Mouse (Mus musculus): ENCODE measurements around the gene Setd1b.
A peak's percentile ranks its signal among the peaks of the same experiment; 100 is the strongest.

Setd1b gene

DNA sequence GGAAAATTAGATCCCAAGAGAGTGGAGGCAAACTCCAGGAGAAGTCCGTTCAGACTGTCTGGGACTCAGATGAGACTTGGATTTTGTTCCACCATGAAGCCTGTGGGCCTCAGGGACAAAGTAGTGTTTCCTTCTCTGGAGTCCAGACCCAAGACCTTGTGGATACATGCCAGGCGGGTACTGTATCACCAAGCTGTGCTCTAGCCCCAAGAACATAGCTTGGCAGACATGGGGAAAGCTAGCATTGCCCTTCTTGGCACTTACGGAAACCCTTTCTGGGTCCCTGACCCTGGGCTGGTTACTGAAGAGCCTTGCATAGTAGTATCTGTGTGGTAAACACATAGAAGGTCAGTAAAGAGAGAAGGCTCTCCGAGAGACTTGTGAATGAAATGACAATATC, 17.5 kb downstream of the Setd1b start:
- no peak for DNase-seq (ENCODE audit: low spot score in 2 of 2)

GRCm38 (mm10) chr5:123159866-123160265, 17.9 kb downstream of the Setd1b start:
- DNase-seq (ENCODE audit: low spot score in 2 of 2), result no peak

DNA sequence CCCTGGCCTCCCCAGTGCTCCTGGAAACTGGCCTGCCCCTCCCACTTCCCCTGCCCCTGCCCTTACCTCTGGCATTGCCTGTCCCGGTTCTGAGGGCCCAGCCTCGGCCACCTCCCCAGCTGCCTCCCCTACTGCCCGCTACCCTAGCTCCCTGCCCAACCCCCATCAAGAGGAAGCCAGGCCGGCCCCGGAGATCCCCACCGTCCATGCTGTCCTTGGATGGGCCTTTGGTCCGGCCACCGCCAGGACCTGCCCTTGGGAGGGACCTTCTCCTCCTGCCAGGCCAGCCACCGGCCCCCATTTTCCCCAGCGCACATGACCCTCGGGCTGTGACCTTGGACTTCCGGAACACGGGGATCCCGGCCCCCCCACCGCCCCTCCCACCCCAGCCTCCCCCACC, 18.3 kb downstream of the Setd1b start:
- no peak for DNase-seq (ENCODE audit: low spot score in 2 of 2)

- DNase-seq (ENCODE audit: low spot score in 2 of 2), result peak in 1 of 2 experiments; percentile 54
These were observed 20.9 kb downstream of the Setd1b start for GRCm38 (mm10) chr5:123162942-123163341.

DNA sequence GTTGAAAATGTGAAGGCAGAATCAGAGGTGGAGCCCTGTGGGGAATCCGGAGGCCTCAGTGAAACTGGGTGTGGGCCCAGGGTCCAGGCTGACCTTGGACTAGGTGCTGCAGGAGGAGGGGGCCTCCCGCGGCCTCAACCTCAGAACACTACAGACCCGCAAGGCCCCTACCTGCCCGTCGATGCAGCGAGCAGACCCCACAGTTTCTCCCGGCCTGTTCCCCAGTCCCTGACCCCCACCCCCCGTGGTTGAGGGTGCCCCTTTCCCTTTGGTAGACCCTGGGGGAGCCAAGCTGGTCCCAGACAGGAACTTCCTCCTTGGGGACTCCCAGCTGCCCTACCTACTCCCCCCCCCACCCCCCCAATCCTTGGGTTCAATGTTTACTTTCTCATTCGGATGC, 24.4 kb downstream of the Setd1b start:
- DNase-seq (ENCODE audit: low spot score in 2 of 2), result no peak

DNA sequence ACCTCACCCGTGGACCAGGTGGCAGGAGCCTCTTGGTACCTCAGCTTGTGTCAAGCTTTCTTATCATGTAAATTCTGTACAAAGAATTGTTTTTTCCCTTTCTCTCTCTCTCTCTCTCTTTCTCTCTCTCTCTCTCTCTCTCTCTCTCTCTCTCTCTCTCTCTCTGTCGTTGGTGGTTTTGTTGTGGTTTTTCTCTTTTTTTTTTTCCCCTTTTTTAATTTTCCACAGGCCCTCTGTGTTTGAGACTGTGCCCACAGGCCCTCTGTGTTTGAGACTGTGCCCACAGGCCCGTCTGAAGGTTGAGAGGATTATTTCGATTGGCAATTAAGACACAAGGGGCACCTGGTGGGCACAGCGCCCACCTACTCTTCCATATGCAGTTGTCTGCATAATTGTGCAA, 25.6 kb downstream of the Setd1b start:
- no peak for DNase-seq (ENCODE audit: low spot score in 2 of 2)

- no peak for DNase-seq (ENCODE audit: low spot score in 2 of 2)
These were observed 27.3 kb downstream of the Setd1b start, which contains the start of gene Psmd9 for GRCm38 (mm10) chr5:123169284-123169683. Gene Psmd9 (plus strand): TSS chr5:123169413.

DNA sequence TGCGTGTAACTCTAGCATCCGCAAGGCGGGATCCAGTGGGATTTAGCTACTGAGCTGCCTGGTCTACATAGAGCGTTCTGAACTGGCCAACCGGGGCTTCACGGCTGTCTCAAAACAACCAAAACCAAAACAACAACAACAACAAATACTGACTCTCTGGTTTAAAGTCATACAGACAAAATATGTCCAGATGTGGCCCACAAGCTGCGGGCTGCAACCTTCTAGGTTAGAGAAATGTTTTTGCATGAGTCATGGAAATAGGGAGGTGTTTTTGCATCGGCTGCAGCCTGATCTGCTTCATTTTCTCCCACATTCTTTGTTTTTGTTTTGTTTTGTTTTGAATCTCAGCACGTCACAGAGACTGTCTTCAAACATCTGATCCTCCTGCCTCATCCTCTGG, 28.4 kb downstream of the Setd1b start:
- DNase-seq (ENCODE audit: low spot score in 2 of 2), result no peak

DNA sequence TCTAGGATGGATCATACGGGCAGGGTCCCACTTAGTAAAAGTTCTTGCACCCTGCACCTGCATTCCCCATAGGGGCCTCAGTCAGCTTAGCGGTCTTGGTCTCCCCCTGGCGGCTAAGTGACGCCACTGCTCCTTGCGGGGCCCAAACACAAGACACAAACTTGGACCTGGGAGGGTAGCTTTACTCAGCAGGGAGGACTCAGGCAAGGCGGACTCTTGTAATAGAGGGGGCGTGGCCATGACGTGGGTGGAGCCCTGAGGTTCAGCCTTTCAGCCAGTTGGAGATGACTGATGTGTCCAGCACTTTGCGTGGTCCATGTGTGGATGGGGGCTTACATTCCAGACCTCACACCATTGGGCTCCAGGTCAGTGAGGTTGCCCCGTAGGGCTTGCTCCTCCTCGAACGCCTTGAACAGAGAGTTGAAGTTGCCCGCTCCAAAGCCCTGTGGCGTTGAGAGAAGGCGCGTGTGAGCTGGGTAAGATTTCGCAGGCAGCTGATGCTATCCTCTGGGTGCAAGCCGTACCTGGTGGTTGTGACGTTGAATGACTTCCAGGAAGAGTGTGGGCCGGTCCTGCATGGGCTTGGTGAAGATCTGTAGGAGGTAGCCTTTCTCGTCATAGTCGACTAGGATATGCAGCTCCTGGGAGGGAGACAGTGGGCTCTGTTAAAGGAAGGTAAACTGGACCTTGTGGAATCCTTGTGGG, 29.8 kb downstream of the Setd1b start:
- peak; percentile 92 to 93 for DNase-seq (ENCODE audit: low spot score in 2 of 2)

DNA sequence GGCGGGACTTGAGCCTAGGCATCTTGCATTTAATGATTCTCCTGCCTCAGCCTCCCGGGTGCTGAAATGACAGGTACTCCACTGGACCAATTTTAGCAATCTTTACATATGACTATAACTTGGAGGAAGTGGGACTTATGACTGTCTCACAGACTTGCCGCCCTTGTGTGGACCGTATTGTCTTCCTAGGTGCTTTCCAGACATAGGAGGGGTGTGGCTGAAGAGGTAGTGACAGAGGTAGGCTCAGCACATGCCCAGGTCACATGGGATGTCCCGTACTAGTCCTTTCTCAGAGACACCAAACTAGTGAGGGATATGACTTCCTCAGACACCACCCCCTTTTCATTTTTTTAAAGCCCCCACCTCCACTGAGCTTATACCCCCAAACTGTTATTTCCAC, 36.8 kb downstream of the Setd1b start:
- DNase-seq (ENCODE audit: low spot score in 2 of 2), result no peak

- DNase-seq (ENCODE audit: low spot score in 2 of 2), result no peak
These were observed 38.4 kb downstream of the Setd1b start for GRCm38 (mm10) chr5:123180390-123180789.

DNA sequence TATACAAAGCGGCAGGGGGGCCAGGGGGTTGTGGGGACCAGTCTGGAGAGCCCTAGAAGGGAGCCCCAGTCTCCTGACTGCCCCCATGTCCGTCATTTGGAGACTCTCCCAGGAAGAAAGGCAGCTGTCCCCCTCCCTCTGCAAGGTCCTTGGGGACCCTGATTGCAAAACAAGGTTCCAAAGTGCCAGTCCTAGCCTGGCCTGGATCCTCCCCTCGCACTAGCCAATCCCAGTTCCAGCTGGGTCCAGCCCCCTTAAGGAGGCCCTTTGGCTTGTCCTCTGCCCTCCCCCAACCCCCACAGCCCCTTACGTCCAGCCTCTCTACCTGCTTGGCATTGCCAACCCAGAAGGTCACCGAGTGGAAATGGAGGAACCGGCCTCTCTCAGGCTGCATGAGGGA, 39.5 kb downstream of the Setd1b start:
- no peak for DNase-seq (ENCODE audit: low spot score in 2 of 2)

- no peak for DNase-seq (ENCODE audit: low spot score in 2 of 2)
These were observed 40.7 kb downstream of the Setd1b start, which contains the start of gene Hpd for GRCm38 (mm10) chr5:123182651-123183050. Gene Hpd (minus strand): TSS chr5:123182727.

GRCm38 (mm10) chr5:123185966-123186365, 44.0 kb downstream of the Setd1b start:
- DNase-seq (ENCODE audit: low spot score in 2 of 2), result no peak

DNA sequence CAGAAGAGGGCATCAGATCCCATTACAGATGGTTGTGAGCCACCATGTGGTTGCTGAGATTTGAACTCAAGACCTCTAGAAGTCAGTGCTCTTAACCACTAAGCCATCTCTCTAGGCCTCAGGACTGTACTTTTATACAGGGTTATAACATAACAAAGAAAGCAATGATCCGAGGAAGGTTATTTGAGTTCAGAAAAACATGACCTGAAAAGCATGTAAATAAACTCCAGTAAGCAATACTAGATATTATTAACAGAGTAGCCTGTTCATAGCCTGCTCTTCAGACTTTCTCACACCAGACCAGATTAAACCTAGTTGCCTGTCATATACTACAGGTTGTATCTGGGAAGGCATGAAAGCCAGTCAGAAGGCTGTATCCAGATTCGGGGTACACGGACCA, 45.3 kb downstream of the Setd1b start:
- no peak for DNase-seq (ENCODE audit: low spot score in 2 of 2)

DNA sequence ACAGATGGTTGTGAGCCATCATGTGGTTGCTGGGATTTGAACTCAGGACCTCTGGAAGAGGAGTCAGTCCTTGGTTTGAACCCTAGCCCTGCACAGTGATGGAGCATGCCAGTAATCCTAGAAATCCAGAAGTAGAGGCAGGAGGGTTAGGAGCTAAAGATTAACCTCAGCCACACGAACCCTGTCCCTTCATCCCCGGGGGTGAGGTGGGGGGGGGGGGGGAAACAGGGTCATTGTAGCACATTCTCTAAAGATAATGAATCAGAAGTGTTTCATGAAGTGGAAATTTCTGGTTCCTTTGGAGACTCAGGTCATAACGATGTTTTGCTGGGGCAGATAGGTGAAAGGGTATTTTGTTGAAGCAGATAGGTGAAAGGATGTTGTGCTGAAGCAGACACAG, 48.9 kb downstream of the Setd1b start:
- no peak for DNase-seq (ENCODE audit: low spot score in 2 of 2)

- DNase-seq (ENCODE audit: low spot score in 2 of 2), result peak in 1 of 2 experiments; percentile 31
These were observed 49.4 kb downstream of the Setd1b start for GRCm38 (mm10) chr5:123191427-123191826.

GRCm38 (mm10) chr5:123192606-123193150, 50.7 kb downstream of the Setd1b start:
- DNase-seq (ENCODE audit: low spot score in 2 of 2), result peak in 1 of 2 experiments; percentile 26

DNA sequence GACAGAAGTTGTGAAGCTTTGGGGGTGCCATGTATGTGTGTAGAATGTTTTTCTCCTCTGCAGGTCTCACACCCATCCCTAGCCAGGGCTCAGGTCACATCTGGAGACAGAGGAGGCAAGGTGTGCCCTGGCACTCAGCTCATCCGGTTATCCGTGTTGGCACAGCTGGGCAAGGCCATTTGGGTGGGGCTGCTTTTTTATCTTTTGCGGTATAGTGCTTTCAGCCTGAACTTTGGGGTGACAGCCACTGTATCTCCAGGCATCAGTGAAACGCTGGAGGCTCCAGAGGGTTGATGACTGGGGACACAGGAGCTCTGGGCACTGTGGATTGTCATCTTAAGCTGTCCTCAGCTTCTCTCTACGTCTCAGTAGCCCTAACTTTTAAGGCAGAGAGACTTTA, 51.4 kb downstream of the Setd1b start:
- peak; percentile 63 to 79 for DNase-seq (ENCODE audit: low spot score in 2 of 2)

- DNase-seq (ENCODE audit: low spot score in 2 of 2), result peak in 1 of 2 experiments; percentile 12
These were observed 52.9 kb downstream of the Setd1b start for GRCm38 (mm10) chr5:123194856-123195255.

GRCm38 (mm10) chr5:123195500-123196000, 53.6 kb downstream of the Setd1b start:
- peak in 1 of 2 experiments; percentile 15 for DNase-seq (ENCODE audit: low spot score in 2 of 2)

DNA sequence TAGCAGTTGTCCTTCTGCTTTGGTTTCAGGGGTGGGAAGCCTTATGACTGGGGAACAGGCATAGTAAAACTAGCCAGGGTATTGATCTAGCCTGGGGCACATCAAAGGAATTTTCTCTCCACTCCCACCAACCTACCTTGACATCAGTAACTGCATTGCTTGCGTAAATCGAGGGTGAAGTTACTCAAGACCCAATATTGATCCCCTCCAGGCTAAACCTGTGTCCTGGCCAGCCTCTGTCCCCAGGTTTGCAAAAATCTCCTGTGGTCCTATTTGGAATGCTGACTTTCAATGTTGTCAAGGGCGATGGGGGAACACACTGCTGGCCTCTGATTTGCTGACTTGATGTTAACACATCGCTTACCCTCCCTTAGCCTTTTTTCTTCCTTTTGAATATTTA, 54.8 kb downstream of the Setd1b start:
- DNase-seq (ENCODE audit: low spot score in 2 of 2), result peak in 1 of 2 experiments; percentile 5

GRCm38 (mm10) chr5:123198523-123198922, 56.5 kb downstream of the Setd1b start:
- peak in 1 of 2 experiments; percentile 10 for DNase-seq (ENCODE audit: low spot score in 2 of 2)

Data from spleen, postnatal 10 days (tissue).